Mouse (Mus musculus) bone marrow, adult 2 months (tissue): Measurements from ENCODE around the gene Zdhhc18. TPM values are rescaled to one million over a fixed set of nuclear protein-coding genes. Genes with fewer than 3 reads are reported as not detected.

ENCODE experiments used
- H3K27ac ChIP-seq: fragments of 200-500 bp; 2 replicates; pipeline ENCODE4 v1.5.1; 2012; ENCODE audit warnings: low read depth, mild to moderate bottlenecking, control low read depth, inconsistent platforms, low read length; ENCODE audit not compliant: control insufficient read depth, poor library complexity, insufficient read depth
- H3K4me1 ChIP-seq: fragments of 200-500 bp; 2 replicates; pipeline ENCODE4 v1.6.1; 2011; ENCODE audit warnings: low read length; ENCODE audit not compliant: control insufficient read depth, insufficient read depth
- H3K4me3 ChIP-seq: fragments of 200-500 bp; replicated peaks from 2 replicates; pipeline ENCODE3; 2011; ENCODE audit warnings: mild to moderate bottlenecking, low read depth, low read length, control low read depth; ENCODE audit not compliant: control insufficient read depth
- CTCF ChIP-seq: fragments of 200-500 bp; IDR thresholded peaks from 2 replicates; pipeline ENCODE4 v1.5.1; 2011; ENCODE audit warnings: low read length, control low read depth; ENCODE audit not compliant: control insufficient read depth, insufficient read depth
- POLR2A ChIP-seq: fragments of 200-500 bp; IDR thresholded peaks from 2 replicates; pipeline ENCODE4 v1.6.1; 2011; ENCODE audit warnings: low read depth, mild to moderate bottlenecking, control low read depth, low read length, borderline replicate concordance; ENCODE audit not compliant: control insufficient read depth
- WGBS: fragments of 180-500 bp; shearing (Covaris S2); methylation state at CpG from one replicate; pipeline ENCODE4 v1.1.7; 2018; 5-methylcytosine and 5-hydroxymethylcytosine counted together
- polyA plus RNA-seq: library from polyadenylated mRNA; stranded (reverse); fragments of >200 nt; gene quantifications from 2 replicates; pipeline ENCODE4 v1.2.4, GENCODE M21; 2011; ENCODE audit warnings: low replicate concordance; ENCODE audit not compliant: missing spikeins, insufficient read depth, insufficient read length

Zdhhc18 gene
- polyA plus RNA-seq, 1 experiment = 39.6 TPM

DNA sequence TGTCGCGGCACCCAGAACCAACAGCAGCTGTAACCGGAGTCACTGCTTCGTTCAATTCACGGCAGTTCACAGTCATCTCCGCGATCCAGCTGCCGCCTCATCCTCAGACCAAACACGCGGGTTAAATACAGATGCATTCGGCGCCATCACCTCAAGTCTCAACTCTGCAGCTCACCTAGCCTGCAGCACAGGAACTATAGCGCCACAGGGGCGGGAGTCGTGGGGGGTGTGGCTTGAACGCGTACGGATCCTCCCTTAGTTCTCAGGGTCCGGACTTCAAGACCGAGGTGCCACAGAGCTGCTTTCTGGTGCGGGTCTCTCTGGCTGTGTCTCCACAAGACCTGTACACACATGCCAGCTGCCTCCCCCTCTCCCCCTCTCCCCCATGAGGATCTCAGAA lies 4.3 kb downstream of the Zdhhc18 start:
- no peaks in the 10 kb centered on the region; the same call in 1 of the 2 replicates for H3K4me1 ChIP-seq
- TF ChIP-seq POLR2A (no peak), CTCF (no peak)

DNA sequence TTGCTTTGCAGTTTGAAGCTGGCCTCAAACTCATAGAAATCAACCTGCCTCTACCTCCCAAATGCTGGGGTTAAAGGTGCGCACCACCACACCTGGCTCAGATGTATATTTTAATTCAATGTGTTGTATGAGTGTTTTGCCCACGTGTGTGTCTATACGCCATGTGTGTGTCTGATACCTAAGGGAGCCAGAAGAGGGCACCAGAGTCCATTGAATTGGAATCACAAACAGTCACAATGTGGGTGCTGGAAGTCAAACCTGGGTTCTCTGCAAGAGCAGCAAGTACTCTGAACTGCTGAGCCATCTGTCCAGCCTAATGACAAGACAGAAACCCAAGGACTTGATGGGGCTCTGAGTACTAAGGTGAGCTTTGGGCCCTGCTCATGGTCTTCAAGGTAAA lies 4.8 kb downstream of the Zdhhc18 start:
- TF ChIP-seq POLR2A (no peak), CTCF (no peak)
- no peaks in the 10 kb centered on the region; the same call in 1 of the 2 replicates for H3K4me1 ChIP-seq
- no peak overlapping the region for H3K27ac ChIP-seq
- WGBS = 91% methylated on average over 3 of the region's 3 CpGs
- no peak overlapping the region for H3K4me3 ChIP-seq

More for the DNA sequence above, 4.3 kb downstream of the Zdhhc18 start:
- H3K4me3 ChIP-seq = no peak overlapping the region
- no peak overlapping the region for H3K27ac ChIP-seq
- WGBS = 86% methylated on average over 21 of the region's 21 CpGs

DNA sequence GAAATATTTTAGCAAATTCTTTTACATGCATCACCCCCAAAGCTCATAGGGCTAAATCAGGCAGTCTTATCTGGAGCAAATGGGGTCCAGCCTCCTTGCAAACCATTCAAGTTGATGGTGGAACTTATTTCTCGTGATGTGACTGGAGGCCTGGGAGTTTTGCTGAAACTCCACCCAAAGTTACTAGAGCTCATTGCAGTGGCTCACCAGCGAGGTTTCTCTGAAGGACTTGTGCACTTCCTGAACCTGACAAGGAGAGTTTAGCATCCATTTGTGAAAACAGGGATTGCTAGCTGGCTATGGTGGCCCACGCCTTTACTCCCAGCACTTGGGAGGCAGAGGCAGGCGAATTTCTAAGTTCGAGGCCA lies 15.9 kb downstream of the Zdhhc18 start:
- no peak overlapping the region for H3K4me3 ChIP-seq

DNA sequence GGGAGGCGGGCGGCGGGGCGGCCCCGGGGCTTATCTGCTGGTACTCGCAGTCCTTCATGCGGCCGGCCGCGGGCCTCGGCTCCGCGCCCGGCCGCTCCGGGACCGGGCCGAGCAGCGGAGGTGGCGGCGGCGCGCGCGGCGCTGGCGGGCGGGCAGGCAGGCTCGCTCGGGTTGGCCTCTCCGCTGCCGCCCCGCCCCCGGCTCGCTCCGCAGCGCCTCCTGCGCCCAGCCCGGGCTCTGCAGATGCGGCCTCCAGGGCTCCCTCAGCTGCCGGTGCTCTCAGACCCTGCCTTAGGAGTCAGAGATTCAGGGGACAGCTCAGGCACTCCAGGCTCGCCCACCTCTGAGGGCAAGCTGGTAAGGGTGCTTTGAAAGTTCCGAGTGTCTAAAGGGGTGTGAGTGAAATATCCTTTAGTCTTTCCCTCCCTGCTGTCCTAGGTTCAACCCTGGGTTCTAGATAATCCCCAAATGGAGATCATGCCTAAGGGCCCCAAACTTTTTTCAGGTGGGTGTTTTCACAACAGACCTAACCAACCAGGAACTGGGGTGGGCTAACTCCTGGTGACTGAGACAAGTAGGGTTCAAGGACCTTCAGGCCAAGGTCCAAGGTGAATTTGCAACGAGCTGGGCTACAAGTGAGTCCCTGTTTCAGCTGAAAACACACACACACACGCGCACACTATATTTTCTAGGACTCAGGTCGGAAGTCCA lies 16.5 kb downstream of the Zdhhc18 start:
- H3K27ac ChIP-seq = peak overlapping the region; percentile 83; the same call in 1 of the 2 replicates
- WGBS = 8% methylated on average over 45 of the region's 47 CpGs
- TF ChIP-seq CTCF (peak; percentile 63), POLR2A (0 out of 2 replicates have a peak, but pooled peaks have one; percentile 33)

More for the DNA sequence above, 15.9 kb downstream of the Zdhhc18 start:
- Histone ChIP-seq H3K4me1 (peaks cover 4% of the 10 kb centered on the region), H3K27ac (no peak overlapping the region)
- 72% methylated on average over 5 of the region's 5 CpGs for WGBS
- TF ChIP-seq POLR2A (no peak), CTCF (no peak)

DNA sequence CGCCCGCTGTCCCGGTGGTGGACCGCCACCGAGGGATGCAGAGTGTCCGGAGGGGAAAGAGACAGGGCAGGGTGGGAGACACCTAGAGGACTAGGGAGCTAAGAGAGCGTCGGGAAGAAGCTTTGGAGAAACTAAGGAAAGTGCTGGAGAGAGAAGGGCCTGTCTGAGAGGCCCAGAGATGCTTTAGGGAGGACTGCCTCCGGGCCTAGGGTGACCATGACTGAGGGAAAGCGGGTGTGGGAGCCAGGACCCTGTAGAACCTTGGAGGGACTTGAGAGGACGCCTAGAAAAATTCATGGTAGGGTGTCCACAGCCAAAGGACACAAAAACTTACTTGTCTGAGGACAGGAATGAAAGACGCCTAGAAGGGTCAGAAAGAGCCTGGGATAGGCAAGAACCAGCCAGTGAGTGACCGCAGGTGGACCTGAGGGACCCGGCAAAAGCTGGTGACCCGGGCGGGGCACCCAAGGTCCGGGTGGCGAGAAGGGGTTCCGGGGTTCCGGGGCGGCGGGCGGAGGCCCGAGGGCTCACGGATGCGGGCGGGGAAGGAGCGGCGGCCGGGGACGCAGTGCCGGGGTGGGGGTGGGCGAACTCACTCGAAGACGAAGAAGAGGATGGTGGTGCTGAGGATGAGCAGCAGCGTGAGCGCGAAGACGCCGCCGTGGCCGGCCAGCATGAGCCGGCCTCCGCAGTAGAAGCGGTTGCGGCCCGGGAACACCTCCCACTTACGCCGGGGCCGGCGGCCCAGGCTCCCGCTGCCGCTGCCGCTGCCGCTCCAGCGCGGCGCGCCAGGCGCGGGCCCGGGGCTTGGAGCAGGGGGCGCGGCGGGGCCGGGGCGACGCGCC lies 17.2 kb downstream of the Zdhhc18 start:
- WGBS = 2% methylated on average over 68 of the region's 69 CpGs
- TF ChIP-seq POLR2A (no peak), CTCF (no peak)
- Histone ChIP-seq H3K4me1 (peaks cover 5% of the 10 kb centered on the region), H3K27ac (peak overlapping the region; percentile 83), H3K4me3 (peak overlapping the region; percentile 78)

More for the DNA sequence above, 16.5 kb downstream of the Zdhhc18 start:
- Histone ChIP-seq H3K4me3 (peak overlapping the region; percentile 46), H3K4me1 (peaks cover 5% of the 10 kb centered on the region)

DNA sequence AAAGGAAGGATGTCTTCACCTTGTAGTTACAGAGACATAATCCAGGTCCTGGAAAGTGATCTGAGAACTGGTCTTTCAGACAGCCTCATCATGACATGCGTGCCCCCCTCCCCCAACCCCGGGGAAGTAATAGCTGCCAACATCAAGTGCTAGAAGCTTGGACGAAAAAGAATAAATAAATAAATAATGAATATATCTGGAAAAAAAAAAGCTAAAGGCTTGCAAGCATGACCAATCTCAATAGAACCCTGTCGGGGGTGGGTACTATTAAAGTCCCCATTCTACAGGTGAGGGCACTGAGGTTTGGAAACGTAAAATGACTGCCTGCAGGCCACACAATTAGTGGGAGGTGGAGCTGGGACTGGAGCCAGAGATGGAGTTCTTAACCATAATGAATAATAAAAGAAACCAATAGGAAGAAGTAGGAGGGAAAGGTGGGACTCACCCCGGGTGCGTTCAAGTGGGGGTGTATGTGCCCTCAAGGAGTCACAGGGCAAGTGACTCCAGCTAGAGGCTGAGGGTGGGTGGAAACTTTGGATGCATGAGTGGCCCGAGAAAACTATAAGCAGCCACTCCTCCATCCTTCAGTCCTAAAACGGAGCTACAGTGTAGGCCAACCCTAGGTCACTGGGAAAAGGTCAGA lies 18.1 kb downstream of the Zdhhc18 start:
- peaks cover 5% of the 10 kb centered on the region for H3K4me1 ChIP-seq
- WGBS = 7% methylated on average over 9 of the region's 9 CpGs

DNA sequence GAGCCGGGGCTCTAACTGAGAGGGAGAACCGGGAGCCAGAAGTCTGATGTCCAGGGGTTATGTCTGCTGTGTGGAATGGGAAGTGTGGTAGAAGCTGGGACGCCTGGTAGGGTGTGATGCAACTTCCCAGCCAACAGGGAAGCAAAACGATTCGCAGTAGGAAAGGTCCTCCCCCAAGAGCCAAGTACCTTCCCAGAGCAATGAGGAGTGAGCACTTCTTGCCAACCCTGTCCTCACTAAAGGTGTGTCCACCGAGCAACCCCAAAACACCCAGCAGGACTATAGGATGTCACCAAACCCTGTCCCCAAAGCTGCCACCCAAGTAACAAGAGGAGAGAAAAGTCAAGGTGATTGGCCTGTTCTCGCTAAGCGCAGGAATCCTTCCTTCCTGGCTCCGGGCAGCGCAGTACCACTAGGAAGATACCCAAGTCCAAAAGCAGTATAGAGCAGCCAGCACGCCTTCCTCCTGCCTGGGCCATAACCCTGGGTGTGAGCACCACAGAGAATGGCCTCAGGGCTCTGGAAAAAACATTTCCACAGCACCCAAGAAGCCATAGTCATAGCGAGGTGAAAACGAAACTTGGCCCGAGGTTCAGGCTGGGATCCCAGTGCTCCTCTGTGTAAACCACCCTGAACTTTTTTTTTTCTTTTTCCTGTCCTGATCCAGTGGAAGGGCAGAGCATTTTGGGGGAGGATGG lies 18.7 kb downstream of the Zdhhc18 start:
- no peak for TF ChIP-seq POLR2A
- TF ChIP-seq CTCF = no peak
- peak overlapping the region; percentile 65 for H3K4me3 ChIP-seq
- H3K27ac ChIP-seq = peak overlapping the region; percentile 66
- peaks cover 7% of the 10 kb centered on the region for H3K4me1 ChIP-seq
- 20% methylated on average over 14 of the region's 14 CpGs for WGBS

More for the DNA sequence above, 18.1 kb downstream of the Zdhhc18 start:
- Histone ChIP-seq H3K4me3 (peak overlapping the region; percentile 78), H3K27ac (peak overlapping the region; percentile 83)
- TF ChIP-seq POLR2A = no peak

DNA sequence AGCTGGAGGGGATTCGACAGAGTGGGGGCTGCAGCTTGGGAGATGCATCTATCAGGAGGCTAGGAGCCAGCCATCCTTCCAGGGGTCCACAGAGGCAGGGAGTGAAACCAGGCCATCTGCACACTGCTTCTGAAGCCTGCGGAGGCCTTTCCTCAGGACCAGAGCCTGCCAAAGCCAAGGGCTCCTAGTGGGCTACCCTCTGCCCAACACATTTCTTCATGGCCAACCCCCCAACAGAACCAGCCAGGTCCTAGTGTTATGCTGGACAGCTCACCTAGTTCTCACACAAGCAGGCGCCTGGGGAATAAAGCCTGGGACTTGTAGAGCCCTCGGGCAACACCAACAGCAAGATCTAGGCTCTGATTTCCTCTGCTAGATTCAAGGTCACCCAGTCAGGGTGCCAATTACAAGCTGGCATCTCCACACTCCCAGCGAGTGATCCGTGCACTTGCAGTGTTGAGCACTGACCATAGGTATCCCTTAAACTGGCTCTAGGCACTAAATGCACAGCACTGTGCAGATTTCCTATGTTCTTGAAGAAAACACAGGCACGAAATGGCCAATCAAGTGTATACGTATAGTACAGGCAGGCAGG lies 19.5 kb downstream of the Zdhhc18 start:
- TF ChIP-seq CTCF = no peak
- TF ChIP-seq POLR2A = no peak
- peak overlapping the region; percentile 44; the same call in 1 of the 2 replicates for H3K27ac ChIP-seq
- 75% methylated on average over 8 of the region's 8 CpGs for WGBS
- H3K4me1 ChIP-seq = peaks cover 9% of the 10 kb centered on the region
- H3K4me3 ChIP-seq = no peak overlapping the region
